Mouse (Mus musculus) right cerebral cortex, postnatal 14 days (tissue): Measurements from ENCODE around the gene Lars2.

Source experiments
- DNase-seq: peaks from one replicate; pipeline ENCODE4 v3.0.0; 2022

Lars2 gene

DNA sequence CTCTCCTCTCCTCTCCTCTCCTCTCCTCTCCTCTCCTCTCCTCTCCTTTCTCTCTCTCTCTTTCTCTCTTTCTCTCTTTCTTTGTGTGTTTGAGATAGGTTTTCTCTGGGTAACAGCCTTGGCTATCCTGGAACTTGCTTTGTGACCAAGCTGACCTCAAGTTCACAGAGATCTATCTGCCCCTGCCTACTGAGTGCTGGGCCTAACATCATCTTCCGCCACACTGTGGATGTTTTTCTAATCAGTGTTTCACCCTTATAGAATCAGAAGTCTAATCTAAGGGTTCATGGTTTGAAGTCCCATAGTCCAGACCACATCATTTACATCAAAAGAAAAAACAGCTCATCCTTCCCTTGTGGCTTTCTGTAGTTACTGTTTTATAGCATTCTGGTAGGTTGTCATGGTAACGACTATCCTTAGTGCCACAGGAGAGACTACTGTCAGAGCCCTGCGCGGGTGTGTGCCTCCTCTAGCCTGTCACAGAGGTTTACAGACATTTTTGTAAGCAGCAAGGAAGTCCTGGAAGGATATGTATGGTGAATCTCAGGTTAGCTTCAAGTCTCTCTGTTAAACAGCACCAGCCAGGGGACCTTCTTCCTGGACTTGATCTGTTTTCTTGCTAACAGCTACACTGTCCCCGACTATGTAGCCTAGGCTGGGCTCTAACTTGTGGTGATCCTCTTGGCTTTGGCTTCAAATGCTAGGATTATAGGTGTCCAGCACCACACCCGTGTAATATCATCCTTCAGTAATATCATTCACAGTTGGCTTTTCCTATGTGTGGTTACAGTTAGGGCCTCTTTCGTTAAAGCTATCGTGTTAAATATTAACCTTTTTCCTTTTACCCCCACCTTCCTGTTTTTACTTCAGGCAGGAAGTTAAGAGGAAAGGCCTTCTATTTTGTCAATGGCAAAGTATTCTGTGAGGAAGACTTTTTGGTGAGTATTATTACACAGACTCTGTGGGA is 143.2 kb downstream of the Lars2 start:
- no peak for DNase-seq

DNA sequence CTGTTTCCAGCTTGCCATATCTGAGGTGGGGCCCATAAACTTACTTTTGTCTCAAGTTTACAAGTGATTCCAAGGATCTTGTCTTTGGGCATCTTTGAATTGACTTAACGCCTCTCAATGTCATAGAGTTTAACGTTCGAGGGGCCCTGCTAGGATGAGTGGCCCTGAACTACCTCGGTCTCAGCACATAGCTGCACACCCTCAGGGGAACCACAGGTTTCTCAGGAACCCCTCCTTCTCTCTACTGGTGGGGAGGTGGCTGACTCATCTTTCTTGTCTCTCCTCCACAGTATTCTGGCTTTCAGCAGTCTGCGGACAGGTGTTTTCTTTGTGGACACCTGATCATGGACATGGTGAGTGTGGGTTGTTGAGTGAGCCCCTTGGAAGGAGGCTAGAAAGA is 144.2 kb downstream of the Lars2 start:
- no peak for DNase-seq
